Mouse (Mus musculus) granulocyte monocyte progenitor cell, adult 5-6 weeks (primary cell): ENCODE measurements around the gene Snx9. TPM values are rescaled to one million over a fixed set of nuclear protein-coding genes. Genes with fewer than 3 reads are reported as not detected.

ENCODE experiments used
- ATAC-seq: replicated peaks from 2 replicates; pipeline ENCODE4 v1.8.0; 2016; ENCODE audit warnings: mild to moderate bottlenecking, moderate TSS enrichment, inconsistent platforms; ENCODE audit not compliant: poor library complexity, severe bottlenecking
- total RNA-seq, 2 experiments: library from RNA; stranded (forward) in 1 of 2; stranded (reverse) in 1 of 2; fragments of 200-712, 200-1000 nt in 1 of 2; fragments of >200 nt in 1 of 2; fragmentation: Nextera tagmentation in 1 of 2; gene quantifications; 2 replicates each; pipeline ENCODE4 v1.2.3; 2014 to 2017

Snx9 gene
- total RNA-seq, 2 experiments from 2014 or later = 26.9 to 33.9 TPM

DNA sequence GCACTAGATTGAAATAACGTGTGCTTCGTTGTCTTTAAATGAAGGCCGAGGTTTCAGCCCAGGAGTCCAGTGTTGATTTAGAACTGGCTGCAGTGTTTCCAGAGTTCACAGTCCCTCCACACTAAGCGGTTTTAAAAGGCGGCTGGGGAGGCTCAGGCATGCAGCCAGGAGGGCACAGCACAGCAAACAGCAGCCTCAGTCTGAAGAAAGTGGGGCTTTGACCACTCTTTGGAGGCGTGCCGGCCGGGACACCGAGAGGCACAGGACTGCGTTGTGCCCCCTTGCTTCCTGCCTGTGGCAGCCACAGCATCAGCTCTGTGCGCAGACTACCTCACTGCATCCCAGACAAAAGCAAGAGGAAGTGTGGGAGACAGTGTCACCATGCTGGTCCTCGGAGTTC, 70.5 kb downstream of the Snx9 start:
- ATAC-seq = no peak

DNA sequence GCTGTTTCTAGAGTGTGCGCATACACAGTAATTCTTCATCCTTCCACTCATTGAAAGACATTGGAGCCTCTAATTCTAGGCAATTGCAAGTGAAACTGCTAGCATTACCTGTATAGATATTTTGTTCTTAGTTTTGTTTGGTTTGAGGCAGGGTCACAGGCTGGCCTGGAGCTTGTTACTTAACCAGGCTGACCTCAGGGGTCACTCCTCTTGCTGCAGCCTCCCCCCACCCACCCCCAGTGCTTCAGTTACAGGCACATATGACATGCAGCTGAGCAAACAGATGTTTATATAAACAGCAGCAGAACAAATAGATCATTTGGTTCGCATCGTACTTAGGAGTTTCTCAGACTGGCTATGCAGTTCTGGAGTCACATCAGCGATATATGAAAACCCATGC, 71.7 kb downstream of the Snx9 start:
- ATAC-seq = no peak

DNA sequence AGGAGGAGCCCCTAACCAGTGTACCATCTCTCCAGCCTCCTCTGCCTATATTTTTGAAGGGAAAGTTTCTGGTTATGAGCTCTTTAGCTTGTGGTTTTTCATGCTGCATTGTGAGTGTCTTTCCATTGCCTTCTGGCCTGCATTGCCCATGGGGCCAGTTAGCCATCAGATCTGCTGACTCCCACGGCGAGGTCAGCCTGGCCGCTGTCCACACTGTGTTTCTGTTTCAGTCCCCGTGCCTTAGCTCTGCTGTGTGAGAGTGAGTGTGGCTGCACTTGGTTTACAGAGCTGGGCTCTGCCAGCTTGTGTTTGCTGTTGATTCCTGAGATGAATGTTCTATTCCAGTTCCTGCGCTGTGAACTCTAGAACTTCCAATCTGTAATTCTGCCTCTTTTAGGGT, 73.1 kb downstream of the Snx9 start:
- no peak for ATAC-seq

DNA sequence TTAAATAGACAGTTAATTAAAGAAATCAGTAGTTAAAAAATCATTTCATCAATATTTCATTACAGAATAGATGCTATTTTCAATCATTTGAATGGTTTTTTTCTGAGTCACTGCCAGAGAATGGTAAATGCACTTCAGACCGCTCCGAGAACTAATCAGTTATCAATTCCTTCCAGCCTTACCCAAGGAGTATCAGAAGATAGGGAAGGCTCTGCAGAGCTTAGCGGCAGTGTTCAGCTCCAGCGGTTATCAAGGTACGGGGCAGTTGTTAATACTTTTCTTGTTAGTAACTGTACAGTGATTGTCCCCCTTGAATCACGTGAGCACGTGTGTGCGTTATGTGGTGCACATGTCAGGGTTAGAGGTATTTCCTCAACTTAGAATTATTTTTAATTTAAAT, 80.8 kb downstream of the Snx9 start:
- no peak for ATAC-seq

DNA sequence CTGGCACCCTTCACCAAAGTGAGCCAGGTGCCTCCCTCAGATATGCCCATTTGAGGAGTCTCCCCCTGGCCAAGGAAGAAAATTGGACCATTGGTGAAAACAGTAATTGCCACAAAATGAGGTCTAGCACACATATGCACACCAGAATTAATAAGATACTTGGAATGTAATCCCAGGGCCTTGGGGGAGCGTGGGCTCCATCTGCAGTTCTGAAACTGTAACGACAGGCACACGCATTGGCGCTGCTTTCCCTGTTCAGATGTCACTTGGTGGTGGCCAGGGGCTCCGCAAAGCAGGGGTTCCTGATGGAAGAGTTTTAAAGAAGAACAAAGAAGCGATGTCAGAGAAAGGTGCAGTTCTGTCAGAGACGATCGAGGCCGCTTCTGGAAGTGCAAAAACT, 82.2 kb downstream of the Snx9 start:
- ATAC-seq = peak; percentile 34; the same call in 1 of the 2 replicates

DNA sequence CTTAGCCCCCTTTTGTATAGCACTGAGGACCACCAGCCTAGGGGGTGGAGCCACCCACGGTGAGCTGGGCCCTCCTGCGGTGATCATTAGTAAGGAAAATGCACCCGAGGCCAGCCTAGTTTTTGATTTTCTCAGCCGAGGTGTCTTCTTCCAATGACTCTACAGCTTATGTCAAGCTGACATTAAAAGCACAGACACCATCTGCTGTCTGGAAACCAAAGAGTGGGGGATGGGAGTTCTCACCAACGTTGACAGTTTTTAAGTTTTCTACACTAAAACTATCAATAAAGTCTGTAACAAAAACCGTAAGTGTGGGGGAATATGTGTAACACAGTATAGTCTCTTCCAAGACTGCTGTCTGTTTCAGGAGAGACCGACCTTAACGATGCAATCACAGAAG, 83.1 kb downstream of the Snx9 start:
- no peak for ATAC-seq

DNA sequence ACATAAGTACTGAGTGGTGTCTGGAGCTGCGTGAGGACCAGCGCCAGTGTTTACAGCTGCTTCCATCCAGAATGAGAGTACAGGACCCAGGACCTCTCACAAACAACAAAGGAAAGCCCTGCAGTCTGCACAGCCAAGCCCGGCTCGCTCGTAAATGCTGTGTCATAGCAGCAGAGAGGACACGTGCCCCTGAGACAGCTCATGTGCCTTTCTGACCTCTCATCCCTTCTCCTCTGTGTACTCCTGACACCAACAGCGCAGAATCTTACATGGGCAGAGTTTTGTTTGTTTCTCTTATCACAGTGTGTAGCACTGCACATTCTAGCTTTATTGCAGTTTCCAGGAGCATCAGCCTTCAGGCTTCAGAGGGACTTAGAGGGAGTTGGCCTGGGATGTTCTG, 85.6 kb downstream of the Snx9 start:
- ATAC-seq = no peak

DNA sequence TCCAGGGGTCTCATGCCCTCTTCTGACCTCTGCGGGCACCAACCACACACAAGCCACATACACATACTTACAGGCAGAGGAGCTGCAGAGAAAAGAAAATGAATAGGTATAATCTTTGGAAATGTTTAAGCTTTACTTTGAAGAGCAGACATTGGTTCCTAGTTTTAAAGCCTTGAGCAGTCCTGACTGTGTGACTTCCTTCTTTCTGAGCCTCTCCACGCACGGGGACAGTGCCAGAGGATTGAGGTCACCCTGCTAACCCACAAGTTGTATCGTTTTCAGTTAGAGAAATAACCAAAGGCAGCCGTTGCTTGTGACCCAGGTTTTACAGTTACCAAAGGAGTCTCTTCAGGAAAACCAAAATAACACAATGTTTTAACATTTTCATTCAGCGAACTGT, 87.9 kb downstream of the Snx9 start:
- peak; percentile 86 for ATAC-seq

DNA sequence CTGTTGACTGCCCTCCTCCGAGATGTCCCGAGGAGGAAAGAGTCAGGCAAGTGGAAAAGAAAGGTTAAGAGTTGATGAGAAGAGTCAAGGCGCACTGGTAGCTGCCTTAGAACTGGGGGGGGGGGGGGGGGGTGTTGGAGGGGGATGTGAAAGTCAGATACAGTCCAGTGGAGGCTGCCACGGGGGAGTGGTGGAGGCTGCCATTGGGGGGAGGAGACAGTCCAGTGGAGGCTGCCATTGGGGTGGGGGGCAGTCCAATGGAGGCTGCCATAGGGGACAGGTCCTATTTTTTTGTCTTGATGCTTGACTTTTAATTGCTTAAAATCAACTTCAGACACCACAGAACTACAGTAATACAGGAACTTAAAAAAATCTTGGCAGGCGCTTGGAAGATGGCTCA, 91.0 kb downstream of the Snx9 start:
- no peak for ATAC-seq

DNA sequence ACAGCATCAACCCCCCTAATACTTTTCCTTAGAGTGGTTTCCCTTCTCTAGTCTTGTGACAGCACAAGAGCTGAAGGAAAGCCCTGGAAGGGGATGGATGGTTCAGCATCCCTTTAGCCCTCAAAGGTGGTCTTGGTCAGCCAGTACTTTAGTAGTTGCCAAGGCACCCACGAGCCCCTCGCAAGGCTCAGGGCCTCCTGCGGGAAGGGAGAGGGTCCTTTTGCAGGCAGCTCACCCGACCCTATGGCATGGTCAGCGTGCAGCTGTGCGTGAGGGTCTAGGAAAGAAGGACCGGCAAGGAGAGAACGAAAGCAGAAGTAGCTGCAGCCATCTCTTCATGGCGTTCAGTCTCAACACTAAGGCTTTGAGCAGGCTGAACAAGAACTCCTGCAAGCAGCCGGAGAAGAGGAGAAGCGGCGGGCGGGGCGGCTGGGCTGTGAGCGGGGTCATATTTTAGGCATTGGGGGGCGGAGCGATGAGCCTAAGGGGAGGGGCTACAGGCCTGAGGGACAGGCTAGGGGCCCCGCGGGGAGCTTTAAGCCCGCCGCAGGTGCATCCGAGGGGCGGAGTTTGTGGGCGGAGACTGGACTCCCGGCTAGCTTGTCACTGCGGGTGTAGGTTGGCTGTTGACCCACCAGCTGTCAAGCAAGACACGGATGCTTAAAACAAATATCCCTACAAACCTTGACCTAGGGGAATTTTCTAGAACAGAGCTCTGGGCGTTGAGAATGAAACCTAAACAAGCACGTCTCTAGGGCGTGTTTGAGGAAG, 93.6 kb downstream of the Snx9 start:
- ATAC-seq = peak; percentile 82

DNA sequence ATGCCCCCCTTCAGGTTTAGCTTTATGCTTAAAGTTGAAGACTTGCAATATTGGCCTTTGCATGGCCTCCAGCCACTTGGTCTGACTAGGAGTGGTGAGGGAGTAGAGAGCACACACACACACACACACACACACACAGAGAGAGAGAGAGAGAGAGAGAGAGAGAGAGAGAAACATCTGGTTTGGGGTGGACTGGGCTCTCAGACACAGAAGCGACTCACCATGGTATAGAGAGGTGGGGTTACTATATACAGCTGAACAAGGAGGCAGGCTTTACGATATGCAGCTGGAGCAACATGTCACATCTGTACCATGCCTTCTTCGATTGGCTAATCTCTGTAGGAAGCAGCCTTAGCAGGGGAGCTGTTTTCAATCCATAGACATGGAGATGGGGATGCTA, 94.6 kb downstream of the Snx9 start:
- peak; percentile 31 for ATAC-seq

DNA sequence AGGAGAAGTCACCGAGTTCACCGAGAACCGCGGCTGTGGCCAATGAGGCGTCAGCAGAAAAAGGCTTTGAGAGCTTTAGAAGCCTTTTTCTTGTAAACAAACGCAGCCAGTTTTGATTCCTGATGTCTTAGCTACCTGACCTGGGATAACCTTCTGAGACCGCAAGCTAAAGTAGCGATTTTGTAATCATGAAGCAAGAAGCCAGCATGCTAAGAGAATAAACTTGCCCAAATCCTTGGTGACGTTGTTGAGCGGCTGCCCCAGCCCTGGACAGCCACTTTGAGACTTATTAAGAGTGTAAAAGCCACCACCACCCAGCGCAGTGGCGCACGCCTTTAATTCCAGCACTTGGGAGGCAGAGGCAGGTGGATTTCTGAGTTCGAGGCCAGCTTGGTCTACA, 95.1 kb downstream of the Snx9 start:
- ATAC-seq = peak; percentile 42

DNA sequence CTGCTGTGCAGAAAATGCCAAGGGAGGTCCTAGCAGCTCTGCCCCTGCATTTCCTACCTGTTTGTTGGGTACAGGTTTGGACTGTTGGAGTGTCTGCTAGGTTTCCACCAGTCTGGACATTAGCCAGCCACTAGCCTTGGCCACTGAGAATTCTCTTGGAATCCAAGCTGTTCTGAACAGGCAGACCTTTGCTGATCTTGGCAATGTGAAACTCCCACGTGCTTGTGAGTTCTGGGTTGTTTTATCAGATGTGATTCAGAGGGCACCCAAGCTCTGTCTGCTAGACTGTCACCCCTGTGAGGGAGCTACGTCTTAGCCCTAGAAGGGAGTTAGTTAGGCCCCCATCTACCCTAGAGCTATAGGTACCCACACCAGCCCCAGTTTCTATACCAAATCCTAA, 96.3 kb downstream of the Snx9 start:
- no peak for ATAC-seq

DNA sequence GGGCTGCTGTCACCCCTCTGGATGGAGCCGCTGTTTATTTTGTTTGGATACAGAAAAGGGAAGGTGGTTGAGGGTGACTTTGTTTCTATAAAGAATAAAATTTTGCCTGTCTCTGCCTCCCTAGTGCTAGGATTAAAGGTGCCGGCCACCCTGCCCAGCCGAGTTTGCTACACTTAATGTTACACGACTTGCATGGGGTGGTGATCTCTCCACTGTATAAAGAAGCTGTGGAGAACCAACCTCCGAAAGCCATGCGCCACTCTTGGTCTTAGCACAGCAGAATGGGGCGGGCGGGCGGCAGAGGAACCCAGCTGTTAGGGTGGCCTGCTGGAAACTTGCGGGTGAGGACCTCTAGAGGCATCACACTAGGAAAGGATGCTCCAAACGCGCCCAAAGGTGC, 98.7 kb downstream of the Snx9 start:
- ATAC-seq = no peak

DNA sequence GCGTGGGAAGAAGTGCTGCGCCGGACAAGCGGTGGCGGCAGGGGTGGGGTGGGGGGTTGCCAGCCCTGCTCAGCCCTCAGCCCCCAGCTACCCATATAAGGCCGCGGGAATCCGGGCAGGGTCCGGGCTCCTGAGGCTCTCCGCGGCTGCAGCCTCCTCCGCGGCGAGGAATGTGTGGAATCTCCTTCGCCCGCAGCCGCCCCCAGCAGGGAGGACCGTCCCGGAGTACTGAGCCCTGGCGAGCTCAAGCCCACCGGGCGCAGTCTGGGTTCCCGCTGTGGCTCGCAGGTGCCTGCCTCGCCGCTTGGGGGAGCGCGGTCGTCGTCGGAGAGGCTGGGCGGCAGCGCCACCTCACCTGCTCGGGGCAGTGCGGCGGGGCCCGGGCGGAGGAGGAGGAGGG, 99.7 kb downstream of the Snx9 start:
- peak; percentile 60 for ATAC-seq

DNA sequence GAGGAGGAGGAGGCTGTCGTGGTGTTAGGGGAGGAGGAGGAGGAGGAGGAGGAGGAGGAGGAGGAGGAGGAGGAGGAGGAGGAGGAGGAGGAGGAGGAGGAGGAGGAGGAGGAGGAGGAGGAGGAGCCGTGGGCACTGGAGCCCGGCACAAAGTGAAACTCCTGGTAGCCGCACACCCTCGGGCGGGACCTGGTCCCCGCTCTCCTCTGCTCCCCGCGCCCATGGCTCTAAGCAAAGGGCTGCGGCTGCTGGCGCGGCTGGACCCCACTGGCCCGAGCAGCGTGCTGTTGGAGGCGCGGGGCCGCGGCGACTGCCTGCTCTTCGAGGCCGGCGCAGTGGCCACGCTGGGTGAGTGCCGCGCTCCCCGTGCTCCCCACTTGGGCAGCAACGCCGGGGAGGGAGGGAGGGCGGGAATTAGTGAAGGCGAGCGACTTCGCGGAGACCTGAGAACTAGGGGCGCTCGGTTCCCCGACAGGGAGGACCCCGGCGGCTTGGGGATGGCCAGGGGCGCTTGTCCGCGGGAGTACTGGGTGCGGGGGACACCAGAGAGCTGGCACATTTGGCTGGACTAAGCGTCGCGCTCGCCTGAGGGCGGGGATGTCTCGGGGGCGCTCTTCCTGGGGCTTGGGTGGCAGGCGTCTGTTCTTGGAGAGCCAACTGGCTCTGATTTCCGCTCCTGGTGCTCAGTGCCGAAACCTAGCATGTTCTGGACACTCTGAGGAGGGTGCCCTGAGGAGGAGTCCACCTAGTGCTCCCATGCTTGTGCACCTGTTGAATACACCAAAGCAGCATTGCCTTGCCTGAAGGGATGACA, 100.3 kb downstream of the Snx9 start, which contains the start of gene Synj2:
Synj2 (plus strand) TSS at position 51 of the 814 bp plus-strand sequence.
- ATAC-seq = peak; percentile 25

DNA sequence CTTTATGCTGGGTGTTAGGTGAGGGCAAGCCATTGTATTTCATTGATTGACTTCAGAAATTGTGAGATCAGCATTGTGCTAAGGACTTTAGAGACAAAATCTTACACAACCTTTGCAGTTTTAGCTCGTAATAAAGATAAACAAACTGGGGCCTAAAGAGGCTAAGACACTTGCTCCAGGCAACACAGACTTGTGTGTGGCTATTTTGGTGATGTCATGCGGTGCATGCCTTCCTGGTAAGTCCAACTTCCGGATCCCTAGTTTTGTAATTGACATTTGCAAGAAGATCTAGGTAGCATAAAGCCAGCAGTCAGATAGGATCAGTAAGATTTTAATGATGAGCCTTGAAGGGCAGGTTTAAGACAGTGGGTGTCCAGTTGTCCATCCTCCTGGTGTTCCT, 101.0 kb downstream of the Snx9 start:
- 0 out of 2 replicates have a peak, but pooled peaks have one; percentile 13 for ATAC-seq

DNA sequence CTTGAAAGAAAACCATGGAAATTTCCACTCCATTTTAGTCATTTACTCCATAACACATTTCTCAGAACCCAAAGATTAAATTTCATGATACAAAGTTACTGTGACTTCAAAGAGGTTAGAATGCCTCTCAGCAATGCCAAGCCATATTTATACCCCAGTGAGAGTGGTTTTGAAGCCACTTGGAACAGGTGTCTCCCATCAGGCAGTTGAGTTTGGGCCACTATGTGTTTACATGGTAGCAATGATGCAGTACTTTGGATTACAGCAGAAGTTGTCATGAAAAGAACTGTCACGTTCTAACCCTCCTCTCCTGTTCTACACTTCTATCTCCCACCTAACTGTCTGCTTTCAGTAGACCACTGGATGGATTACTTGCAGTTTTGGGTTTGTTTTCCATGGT, 101.9 kb downstream of the Snx9 start:
- no peak for ATAC-seq

DNA sequence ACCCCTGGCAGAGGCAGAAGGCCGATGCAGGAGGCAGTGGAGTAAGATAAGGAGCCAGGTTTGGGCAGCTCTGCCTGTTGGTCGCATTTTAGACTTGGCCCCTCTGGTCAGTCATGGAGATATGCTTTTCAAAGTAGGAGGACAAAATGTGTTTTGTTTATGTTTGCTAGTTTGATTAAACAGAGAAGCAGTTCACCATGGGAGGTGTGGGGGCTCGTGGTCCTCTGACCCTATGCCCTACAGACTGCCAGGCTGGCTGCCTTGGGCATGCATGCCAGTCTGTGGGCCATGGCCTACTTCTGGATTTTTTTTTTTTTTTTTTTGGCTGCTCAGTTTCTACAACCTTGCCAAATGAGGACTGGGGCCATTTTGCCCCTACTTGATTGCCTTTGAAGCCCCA, 105.9 kb downstream of the Snx9 start:
- ATAC-seq = no peak

DNA sequence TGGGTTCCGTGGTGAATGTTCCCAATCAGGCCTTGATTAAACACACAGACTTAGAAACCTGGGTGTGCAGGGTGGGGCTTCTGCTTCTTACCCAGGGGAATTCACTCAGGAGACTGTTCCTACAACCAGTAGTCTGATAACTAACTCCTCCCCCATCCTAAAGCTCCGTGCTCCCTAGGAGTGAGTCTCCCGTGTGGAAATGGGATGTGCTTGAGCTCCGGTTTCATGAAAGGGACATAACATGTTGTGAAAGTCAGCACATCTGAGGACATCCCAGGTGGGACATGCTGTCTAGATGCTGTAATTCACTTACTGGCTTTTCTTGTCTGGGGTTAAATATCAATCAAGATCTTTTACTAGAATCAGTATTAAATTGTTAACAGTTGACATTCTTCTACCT, 111.3 kb downstream of the Snx9 start:
- no peak for ATAC-seq

DNA sequence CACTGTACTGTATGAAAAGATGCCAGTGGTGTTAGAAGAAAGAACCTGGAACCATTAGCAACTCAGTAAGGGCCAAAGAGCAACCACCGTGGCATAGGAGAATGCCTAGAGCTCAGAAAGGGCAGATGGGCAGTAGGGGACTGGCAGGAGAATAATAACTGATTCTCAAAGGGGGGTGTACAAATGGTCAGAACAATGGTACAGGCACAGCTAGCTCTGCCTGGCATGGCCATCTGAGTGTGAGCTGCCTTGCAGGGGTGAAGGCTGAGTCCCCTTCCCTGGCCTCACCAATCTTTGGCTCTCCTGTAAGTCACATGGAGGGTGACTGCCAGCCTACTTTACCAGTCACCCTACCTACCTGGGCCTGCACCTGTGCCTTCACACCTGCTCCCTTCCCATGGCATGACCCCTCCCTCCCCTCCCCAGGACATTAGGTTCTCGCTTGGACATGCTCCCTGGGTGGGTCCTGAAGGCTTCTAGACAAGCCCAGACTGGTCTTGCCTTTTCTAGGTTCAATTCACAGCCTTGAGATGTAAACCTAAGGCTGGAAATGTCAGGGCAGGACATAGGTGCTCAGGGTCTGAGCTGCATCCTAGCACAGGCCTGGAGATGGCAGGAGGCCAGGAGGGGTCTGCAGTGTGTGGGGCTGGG, 115.3 kb downstream of the Snx9 start:
- ATAC-seq = no peak
